Mouse (Mus musculus) duodenum, adult 2 months (tissue): ENCODE results near the gene Emilin3. TPM values are rescaled to one million over a fixed set of nuclear protein-coding genes. Genes with fewer than 3 reads are reported as not detected.

Experiments used
- polyA plus RNA-seq: library from polyadenylated mRNA; depleted of rRNA; stranded (reverse); fragments of >200 nt; gene quantifications from 2 replicates; pipeline ENCODE4 v1.2.3, GENCODE M21; 2012; ENCODE audit warnings: low replicate concordance; rRNA removed

Emilin3 gene
- polyA plus RNA-seq: 0.18 and 0.35 TPM in 2 replicates

GRCm38 (mm10) chr2:160912231-160912671 is at the start of gene Emilin3:
Gene Emilin3, minus strand, starts transcription at chr2:160912328.

GRCm38 (mm10) chr2:160880453-160881195 is 31.5 kb downstream of the Emilin3 start, which contains the start of gene Lpin3:
Gene Lpin3, plus strand, starts transcription at chr2:160880670.

GRCm38 (mm10) chr2:160872890-160873382 is 39.2 kb downstream of the Emilin3 start, which contains the start of gene Zhx3:
Gene Zhx3, minus strand, starts transcription at chr2:160872998.

Other genes starting within 250 kb of the Emilin3 start
- 8.1 and 12.0 TPM in 2 replicates for gene Plcg1, start 181.0 kb downstream of the Emilin3 start, polyA plus RNA-seq
- 4.5 and 5.1 TPM in 2 replicates for gene Zhx3, start 39.3 kb downstream of the Emilin3 start, polyA plus RNA-seq
- gene Lpin3, start 31.7 kb downstream of the Emilin3 start, polyA plus RNA-seq: 23.4 and 33.2 TPM in 2 replicates
- gene Chd6, start 196.7 kb upstream of the Emilin3 start, polyA plus RNA-seq: 1.3 and 2.5 TPM in 2 replicates